Mouse (Mus musculus) erythroblast, embryonic 14.5 days (primary cell): Measurements from ENCODE around the gene Pawr.

Experiments used
- GATA1 ChIP-seq: IDR thresholded peaks from 2 replicates; pipeline ENCODE4 v1.6.1; 2012; ENCODE audit warnings: low read length, inconsistent platforms, mixed read lengths
- TAL1 ChIP-seq: IDR thresholded peaks from 3 replicates; pipeline ENCODE4 v1.6.1; 2012; ENCODE audit warnings: low read length, inconsistent platforms, mixed read lengths

DNA sequence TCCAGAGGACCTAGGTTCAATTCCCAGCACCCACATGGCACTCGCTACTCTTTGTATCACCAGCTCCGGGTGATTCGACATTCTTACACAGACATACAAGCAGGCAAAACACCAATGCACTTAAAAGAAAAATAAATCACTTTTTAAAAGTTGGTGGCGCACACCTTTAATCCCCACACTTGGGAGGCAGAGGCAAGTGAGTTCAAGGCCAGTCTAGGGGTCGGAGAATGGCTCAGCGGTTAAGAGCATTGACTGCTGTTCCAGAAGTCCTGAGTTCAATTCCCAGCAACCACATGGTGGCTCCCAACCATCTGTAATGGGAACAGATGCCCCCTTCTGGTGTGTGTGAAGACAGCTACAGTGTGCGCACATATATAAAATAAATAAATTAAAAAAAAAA lies 16.7 kb upstream of the Pawr start:
- TF ChIP-seq GATA1 (no peak), TAL1 (no peak)
